Mouse (Mus musculus) cerebellum, postnatal 4 days (tissue): ENCODE measurements around the gene Nsun5.

Experiments
- DNase-seq, 2 experiments: peaks; one replicate each; pipeline ENCODE4 v3.0.0; 2022; ENCODE audit warnings: low spot score in 2 of 2, mixed read lengths in 1 of 2

Nsun5 gene

GRCm38 (mm10) chr5:135373601-135374000, 3.8 kb downstream of the Nsun5 start:
- no peak for DNase-seq

DNA sequence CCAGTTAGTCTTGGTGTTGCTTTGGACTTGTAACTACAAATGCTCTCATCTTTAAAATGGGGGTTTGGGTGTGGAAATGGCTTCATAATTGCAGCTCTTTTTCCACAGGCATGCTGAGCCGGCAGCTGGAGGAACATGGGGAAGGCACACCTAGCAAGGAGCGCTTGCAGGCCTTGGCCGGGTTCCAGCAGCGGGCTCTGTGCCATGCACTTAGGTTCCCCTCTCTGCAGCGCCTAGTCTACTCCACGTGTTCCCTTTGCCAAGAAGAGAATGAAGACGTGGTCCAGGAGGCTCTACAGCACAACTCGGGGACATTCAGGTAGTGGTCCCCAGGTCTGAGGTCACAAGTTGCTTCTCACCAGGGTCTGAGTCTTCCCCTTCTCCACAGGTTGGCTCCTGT, 5.4 kb downstream of the Nsun5 start:
- peak in 1 of 2 experiments; percentile 51 for DNase-seq

DNA sequence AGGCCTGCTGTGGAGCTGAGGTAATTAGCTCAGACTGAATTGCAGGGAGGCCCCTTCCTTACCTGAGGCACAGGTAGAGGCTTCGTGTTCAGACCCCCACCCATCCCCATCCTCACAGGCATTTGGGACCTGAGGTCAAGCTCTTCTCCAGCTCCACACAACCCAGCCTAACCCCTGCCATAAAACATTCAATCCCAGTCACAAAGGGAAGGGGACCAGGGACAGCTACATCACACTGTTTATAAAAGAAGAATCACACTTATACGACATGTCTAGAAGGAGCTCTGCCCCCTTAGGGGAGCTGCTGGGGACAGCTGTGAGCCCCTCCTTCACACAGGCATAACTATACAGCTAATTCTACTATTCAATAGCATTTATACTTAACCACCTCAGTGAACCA, 6.6 kb downstream of the Nsun5 start:
- no peak for DNase-seq

DNA sequence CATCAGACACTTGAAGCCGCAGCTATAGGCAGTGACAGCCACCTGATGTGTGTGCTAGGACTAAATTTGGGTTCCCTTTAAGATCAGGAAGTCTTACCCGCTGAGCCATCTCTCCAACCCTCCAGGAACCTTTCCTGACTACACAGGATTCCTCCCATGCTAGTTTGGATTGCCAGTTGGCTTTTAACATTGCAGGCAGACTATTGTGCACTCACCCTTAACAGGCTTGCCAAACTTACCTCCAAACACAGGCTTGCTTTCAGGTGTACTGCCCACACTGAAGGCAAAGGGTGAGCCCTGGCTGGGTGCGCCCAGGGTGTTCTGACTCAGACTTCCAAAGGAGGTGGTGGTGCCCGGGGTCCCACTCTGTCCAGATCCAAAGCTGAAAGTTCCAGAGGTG, 10.9 kb downstream of the Nsun5 start:
- no peak for DNase-seq

DNA sequence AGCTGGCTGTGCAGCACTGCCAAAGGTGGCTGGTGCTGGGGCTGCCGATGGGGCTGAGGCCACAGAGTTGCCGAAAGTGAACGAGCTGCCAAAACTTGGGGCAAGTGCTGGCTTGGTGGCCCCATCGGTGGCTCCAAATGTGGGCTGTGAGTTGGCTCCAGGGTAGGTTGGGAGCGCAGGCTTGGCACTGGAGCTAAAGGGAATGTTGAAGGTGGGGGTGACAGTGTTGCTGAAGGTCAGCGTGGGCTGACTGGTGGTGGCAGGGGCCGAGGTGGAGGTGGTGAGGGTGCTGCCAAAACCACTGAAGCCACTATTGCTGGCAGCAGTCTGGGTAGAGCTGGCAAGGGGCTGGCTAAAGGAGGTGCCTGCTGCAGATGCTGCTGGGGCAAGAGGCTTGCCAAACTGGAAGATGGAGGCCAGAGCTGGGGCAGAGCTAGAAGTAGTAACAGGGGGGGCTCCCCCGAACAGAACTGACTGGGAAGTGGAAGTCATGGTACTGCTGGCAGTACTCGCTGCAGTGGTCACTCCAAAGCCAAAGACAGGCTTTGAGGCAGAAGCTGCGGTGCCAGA, 11.7 kb downstream of the Nsun5 start:
- no peak for DNase-seq

DNA sequence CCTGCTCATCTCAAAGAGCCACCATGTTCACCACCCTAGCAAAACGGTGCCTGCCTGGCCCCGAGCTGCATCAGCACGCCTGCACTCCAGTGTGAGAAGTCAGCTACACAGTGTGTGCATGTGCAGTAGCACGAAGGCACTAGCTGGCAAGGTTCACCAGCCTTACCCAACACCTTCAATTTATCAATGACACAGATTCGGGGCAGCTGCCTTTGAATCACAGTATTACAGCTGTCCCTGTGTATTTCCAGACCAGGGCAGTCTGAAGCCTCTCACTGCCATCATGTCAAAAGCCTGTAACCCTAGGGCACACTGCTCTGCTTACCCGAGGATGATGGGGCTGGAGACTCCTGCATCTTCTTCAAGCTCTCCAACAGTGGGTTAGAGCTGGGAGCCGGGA, 13.0 kb downstream of the Nsun5 start:
- no peak for DNase-seq

DNA sequence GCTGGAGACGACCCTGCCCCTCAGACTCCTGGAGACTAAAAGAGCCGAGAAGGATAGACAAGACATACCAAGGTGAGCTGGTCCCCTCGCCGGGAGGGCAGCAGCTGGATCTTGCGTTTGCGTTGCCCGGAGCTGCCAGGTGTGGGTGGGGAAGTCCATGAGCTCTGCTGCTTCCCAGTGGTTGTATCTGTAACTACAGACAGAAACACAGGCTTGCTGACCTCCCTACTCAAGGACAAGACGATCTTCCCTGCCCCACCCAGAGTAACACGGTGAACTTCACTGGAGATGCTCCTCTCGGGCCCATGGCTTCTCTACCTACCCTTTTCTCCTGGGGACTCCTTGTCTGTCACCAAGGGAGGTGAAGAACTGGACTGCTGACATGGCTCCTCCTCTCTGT, 14.0 kb downstream of the Nsun5 start:
- DNase-seq: no peak

DNA sequence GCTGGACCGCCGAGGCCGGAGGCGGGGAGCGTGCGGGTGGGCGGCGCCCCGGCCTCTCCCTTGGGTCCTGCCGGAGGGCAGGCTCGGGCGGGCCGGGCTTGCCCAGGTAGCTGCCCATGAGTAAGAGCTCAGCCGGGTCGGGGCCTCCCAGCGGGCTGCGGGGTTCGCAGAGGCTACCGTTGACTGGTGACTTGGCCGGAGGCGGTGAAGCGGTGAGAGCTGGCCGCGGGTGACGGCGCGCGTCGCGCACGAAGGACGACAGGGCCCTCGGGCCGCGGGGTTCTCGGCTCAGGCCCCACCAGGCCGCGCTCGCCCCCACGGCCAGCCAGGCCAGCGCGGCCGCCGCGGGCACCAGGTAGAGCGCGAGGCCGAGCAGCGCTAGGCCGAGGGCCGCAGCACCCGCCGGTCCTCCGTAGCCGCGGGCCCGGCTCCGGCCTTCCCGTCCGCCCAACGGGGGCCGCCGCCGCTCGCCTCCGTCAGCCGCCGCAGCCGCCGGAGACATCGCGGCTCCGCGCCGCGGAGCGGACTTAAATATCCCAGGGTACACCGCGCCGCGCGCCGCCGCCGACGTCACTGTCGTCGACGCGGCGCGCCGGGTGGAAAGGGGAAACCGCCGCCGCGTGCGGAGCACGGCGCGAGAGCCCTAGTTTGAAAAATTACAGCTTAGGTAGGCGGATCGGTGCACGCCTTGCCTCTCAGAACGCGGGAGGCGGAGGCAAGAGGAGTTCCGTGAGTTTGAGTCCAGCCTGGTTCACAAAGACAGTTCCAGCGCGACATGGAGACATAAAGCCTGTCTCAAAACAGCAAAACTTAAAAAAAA, 24.5 kb downstream of the Nsun5 start, which contains the start of gene Pom121:
TSS of gene Pom121 (minus strand) at position 543 of the 820 bp plus-strand sequence.
- DNase-seq: peak; percentile 57 to 82

GRCm38 (mm10) chr5:135395826-135396225, 26.1 kb downstream of the Nsun5 start:
- DNase-seq: peak in 1 of 2 experiments; percentile 30

GRCm38 (mm10) chr5:135399382-135399781, 29.6 kb downstream of the Nsun5 start:
- DNase-seq: no peak

DNA sequence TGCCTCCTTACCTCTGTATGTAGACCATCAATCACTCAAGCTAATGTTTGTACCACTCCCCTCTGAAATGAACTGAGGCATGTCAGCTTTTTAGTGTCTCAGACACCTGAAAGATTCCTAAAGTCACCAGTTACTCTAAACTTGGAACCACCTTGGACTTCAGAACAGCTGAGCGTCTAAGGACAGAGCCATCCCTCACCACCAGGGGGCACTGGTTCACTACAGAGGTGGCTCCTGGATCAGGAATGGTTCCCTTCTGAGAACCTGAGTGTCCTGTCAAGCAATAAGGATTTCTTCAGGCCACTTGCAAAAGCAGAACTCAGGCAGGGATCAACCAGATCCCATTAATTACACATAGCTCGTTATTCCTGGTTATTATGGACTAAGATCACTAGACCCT, 30.5 kb downstream of the Nsun5 start:
- DNase-seq: peak; percentile 80 to 86

DNA sequence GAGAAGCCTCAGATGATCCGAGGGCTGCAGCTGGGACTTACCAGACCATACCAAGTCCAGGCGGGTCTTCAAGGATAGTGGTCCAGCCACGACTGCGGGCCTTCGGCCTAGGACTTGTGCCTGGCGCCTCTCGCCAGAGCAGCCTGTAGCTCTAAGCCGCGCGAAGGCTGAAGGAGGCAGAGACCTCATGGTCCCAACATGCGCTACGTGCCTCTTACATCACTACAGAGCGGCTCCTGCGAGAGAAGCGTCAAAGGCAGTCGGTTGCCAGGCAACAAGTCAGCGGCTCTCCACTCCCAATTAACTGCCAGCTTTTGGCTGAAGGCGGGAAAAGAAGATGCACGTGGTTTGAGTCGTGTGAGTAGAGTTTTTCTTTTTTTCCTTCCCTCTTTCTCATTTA, 34.9 kb downstream of the Nsun5 start:
- DNase-seq: peak in 1 of 2 experiments; percentile 19

- no peak for DNase-seq
Measured at GRCm38 (mm10) chr5:135405437-135405836, 35.7 kb downstream of the Nsun5 start.

DNA sequence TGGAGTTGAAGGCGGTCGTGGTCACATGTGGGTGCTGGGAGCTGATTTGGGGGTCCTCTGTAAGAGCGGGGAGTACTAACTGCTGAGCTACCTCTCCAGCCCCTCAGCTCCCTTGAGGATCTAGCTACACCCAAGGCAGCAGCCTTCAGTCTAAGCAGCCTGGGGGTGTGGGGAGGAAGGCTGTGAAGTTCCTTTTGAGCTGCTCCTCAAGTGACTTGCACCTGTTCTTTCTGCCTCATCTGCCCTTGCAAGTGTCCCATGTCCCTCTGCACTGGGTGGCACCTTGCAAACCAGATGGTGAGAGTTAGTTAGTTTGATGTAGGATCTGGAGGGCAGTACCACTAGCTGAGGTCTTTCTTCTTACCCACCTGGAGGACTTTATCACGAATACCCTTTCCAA, 38.4 kb downstream of the Nsun5 start:
- no peak for DNase-seq

- no peak for DNase-seq
Measured at GRCm38 (mm10) chr5:135410266-135410665, 40.5 kb downstream of the Nsun5 start.
